Mouse (Mus musculus) olfactory bulb, adult 2 months (tissue): ENCODE measurements around the gene Gabrd.

Experiments
- CTCF ChIP-seq: fragments of 200-500 bp; IDR thresholded peaks from 2 replicates; pipeline ENCODE4 v1.5.1; 2012; ENCODE audit warnings: low read depth, mild to moderate bottlenecking, low read length, moderate library complexity; ENCODE audit not compliant: insufficient read depth
- POLR2A ChIP-seq: fragments of 200-500 bp; IDR thresholded peaks from 2 replicates; pipeline ENCODE4 v1.6.1; 2012; ENCODE audit warnings: mild to moderate bottlenecking, low read depth, low read length, moderate library complexity; ENCODE audit not compliant: insufficient read depth

GRCm38 (mm10) chr4:155398222-155398540 lies 269 bp upstream of the Gabrd start:
- TF ChIP-seq CTCF (no peak), POLR2A (0 out of 2 replicates have a peak, but pooled peaks have one; percentile 13)
